Mouse (Mus musculus) heart, postnatal 0 days (tissue): ENCODE measurements around the gene Ubtf. TPM values are rescaled to one million over a fixed set of nuclear protein-coding genes. Genes with fewer than 3 reads are reported as not detected.
A peak's percentile ranks its signal among the peaks of the same experiment; 100 is the strongest.
"Not testable (repeated sequence)": the region's sequence is repeated elsewhere in the genome, so short reads cannot be mapped to it uniquely, and the experiment has no call there.

Experiments used
- ATAC-seq: fragments of 200-750 bp; cut with Nextera tagmentation; 2 replicates; pipeline ENCODE4 v1.8.0; 2017; ENCODE audit warnings: low read depth, moderate number of reproducible peaks, moderate library complexity; ENCODE audit not compliant: insufficient read depth
- DNase-seq: peaks from one replicate; pipeline ENCODE4 v3.0.0-alpha.2; 2016; ENCODE audit warnings: low spot score
- H3K27ac ChIP-seq: fragments of 300-500 bp; sonication (generic); 2 replicates; pipeline ENCODE4 v1.5.1; 2014; ENCODE audit warnings: low read depth, mild to moderate bottlenecking
- H3K27me3 ChIP-seq: fragments of 300-500 bp; sonication (generic); 2 replicates; pipeline ENCODE4 v1.6.1; 2014; ENCODE audit warnings: low read length, mixed read lengths; ENCODE audit not compliant: control insufficient read depth, insufficient read depth
- H3K36me3 ChIP-seq: fragments of 300-500 bp; sonication (generic); replicated peaks from 2 replicates; pipeline ENCODE4 v1.6.1; 2014; ENCODE audit warnings: low read length, mixed read lengths; ENCODE audit not compliant: control insufficient read depth, insufficient read depth
- H3K4me1 ChIP-seq: fragments of 300-500 bp; sonication (generic); 2 replicates; pipeline ENCODE4 v1.6.1; 2014; ENCODE audit warnings: antibody characterized with exemption; ENCODE audit not compliant: control insufficient read depth, insufficient read depth
- H3K4me2 ChIP-seq: fragments of 300-500 bp; sonication (generic); 2 replicates; pipeline ENCODE4 v1.6.1; 2014; ENCODE audit warnings: low read depth, mild to moderate bottlenecking, low read length, moderate library complexity
- H3K4me3 ChIP-seq: fragments of 300-500 bp; sonication (generic); 2 replicates; pipeline ENCODE4 v1.5.1; 2014; ENCODE audit warnings: low read depth, low read length
- H3K9ac ChIP-seq: fragments of 300-500 bp; sonication (generic); replicated peaks from 2 replicates; pipeline ENCODE4 v1.6.1; 2014; ENCODE audit warnings: low read depth, low read length, mixed read lengths
- H3K9me3 ChIP-seq: fragments of 300-500 bp; sonication (generic); replicated peaks from 2 replicates; pipeline ENCODE4 v1.6.1; 2016; ENCODE audit warnings: low read length; ENCODE audit not compliant: control insufficient read depth
- CTCF ChIP-seq: IDR thresholded peaks from 2 replicates; pipeline ENCODE4 v1.5.1; 2016; ENCODE audit warnings: antibody characterized with exemption, control low read depth, low read depth
- EP300 ChIP-seq: IDR thresholded peaks from 2 replicates; pipeline ENCODE4 v1.6.1; 2016; ENCODE audit warnings: antibody characterized with exemption, low read depth
- WGBS: fragments of 180-500 bp; shearing (Covaris S2); extraction: QIAGEN DNeasy Blood & Tissue Kit; methylation state at CpG from one replicate; pipeline ENCODE4 v1.1.7; 2014; 5-methylcytosine and 5-hydroxymethylcytosine counted together
- polyA plus RNA-seq: library from polyadenylated mRNA; unstranded; fragments of >200 nt; fragmentation: Nextera tagmentation; extraction: Ambion mirVana; gene quantifications from 2 replicates; pipeline ENCODE4 v1.2.1, GENCODE M21; 2015
- total RNA-seq: library from RNA; depleted of rRNA; stranded (reverse); fragments of >200 nt; gene quantifications from 2 replicates; pipeline ENCODE4 v1.2.3, GENCODE M21; 2014; ENCODE audit warnings: low replicate concordance

The Ubtf gene
- total and polyA plus RNA-seq, 2 experiments from 2014 or later, result 34.5 to 42.5 TPM

- WGBS, result 94% methylated on average over 6 of the region's 6 CpGs
- ATAC-seq, result no peak
These were observed 35.6 kb downstream of the Ubtf start for GRCm38 (mm10) chr11:102283922-102284321.

GRCm38 (mm10) chr11:102280267-102280666 lies 39.3 kb downstream of the Ubtf start:
- H3K27ac ChIP-seq, H3K36me3 ChIP-seq, DNase-seq, H3K9ac ChIP-seq, H3K4me1 ChIP-seq, H3K27me3 ChIP-seq, ATAC-seq, H3K4me2 ChIP-seq, H3K4me3 ChIP-seq, H3K9me3 ChIP-seq: not testable (repeated sequence)
- WGBS, result 64% methylated on average over 6 of the region's 6 CpGs

More at GRCm38 (mm10) chr11:102283922-102284321, 35.6 kb downstream of the Ubtf start:
- H3K4me2 ChIP-seq, result no peak overlapping the region
- peak overlapping the region; percentile 77 for H3K27ac ChIP-seq
- H3K27me3 ChIP-seq, result no peaks in the 10 kb centered on the region
- no peak for DNase-seq
- no peak overlapping the region for H3K9ac ChIP-seq
- 0 out of 2 replicates have a peak overlapping the region, but pooled peaks have one; percentile 84 for H3K4me3 ChIP-seq
- peaks cover 15% of the 10 kb centered on the region for H3K36me3 ChIP-seq
- no peaks in the 10 kb centered on the region for H3K9me3 ChIP-seq
- no peak for TF ChIP-seq EP300
- no peak for TF ChIP-seq CTCF
- 0 out of 2 replicates have a peak, but pooled peaks cover 6% of the 10 kb centered on the region for H3K4me1 ChIP-seq

- no peaks in the 10 kb centered on the region for H3K9me3 ChIP-seq
- no peak overlapping the region for H3K4me2 ChIP-seq
- no peaks in the 10 kb centered on the region for H3K36me3 ChIP-seq
- TF ChIP-seq EP300 (no peak), CTCF (no peak)
- 88% methylated on average over 3 of the region's 3 CpGs for WGBS
- H3K27ac ChIP-seq, result no peak overlapping the region
- peaks cover 8% of the 10 kb centered on the region; the same call in 1 of the 2 replicates for H3K27me3 ChIP-seq
- ATAC-seq (no peak), DNase-seq (no peak)
- H3K9ac ChIP-seq, result no peak overlapping the region
- no peaks in the 10 kb centered on the region for H3K4me1 ChIP-seq
- no peak overlapping the region for H3K4me3 ChIP-seq
These were observed 39.9 kb downstream of the Ubtf start for GRCm38 (mm10) chr11:102279595-102279994.

- ATAC-seq, result no peak
- no peak for DNase-seq
- Histone ChIP-seq H3K9ac (no peak overlapping the region), H3K4me3 (no peak overlapping the region), H3K4me1 (no peaks in the 10 kb centered on the region), H3K27me3 (peaks cover 8% of the 10 kb centered on the region; the same call in 1 of the 2 replicates), H3K4me2 (no peak overlapping the region), H3K36me3 (no peaks in the 10 kb centered on the region), H3K9me3 (no peaks in the 10 kb centered on the region), H3K27ac (no peak overlapping the region)
- 73% methylated on average over 9 of the region's 12 CpGs for WGBS
- TF ChIP-seq EP300 (no peak), CTCF (no peak)
These were observed 41.8 kb downstream of the Ubtf start for GRCm38 (mm10) chr11:102277754-102278153.

DNA sequence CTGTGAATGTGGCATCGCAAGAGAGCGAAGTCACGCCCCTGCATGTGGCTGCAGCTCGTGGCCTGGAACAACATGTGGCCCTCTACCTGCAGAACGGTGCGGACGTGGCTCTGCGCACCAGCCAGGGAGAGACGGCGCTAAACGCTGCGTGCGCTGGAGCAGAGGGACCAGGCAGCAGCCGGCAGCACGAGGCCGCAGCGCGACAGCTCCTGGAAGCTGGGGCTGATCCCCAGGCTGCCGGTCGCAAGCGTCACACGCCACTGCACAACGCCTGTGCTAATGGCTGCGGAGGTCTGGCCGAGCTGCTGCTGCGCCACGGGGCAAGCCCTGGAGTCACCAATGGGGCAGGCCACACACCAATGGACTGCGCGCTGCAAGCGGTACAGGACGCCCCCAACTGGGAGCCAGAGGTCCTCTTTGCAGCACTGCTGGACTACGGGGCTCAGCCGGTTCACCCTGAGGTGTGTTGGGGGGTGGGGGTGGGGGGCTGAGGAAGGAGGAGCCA lies 43.1 kb downstream of the Ubtf start:
- Histone ChIP-seq H3K36me3 (no peaks in the 10 kb centered on the region), H3K9ac (peak overlapping the region; percentile 34; the same call in 1 of the 2 replicates), H3K9me3 (no peaks in the 10 kb centered on the region), H3K27ac (no peak overlapping the region), H3K4me2 (peak overlapping the region; percentile 59), H3K27me3 (peaks cover 8% of the 10 kb centered on the region; the same call in 1 of the 2 replicates), H3K4me1 (no peaks in the 10 kb centered on the region), H3K4me3 (peak overlapping the region; percentile 29)
- peak; percentile 72 for ATAC-seq
- DNase-seq, result peak; percentile 19
- WGBS, result 2% methylated on average over 33 of the region's 33 CpGs
- TF ChIP-seq CTCF (no peak), EP300 (no peak)
